In genomic region chr17:8282821-8283525, GRCm38 (mm10) we compare ENCODE assay signal across 8 mouse cellular contexts. TPM values are rescaled to one million over a fixed set of nuclear protein-coding genes. Genes with fewer than 3 reads are reported as not detected.
DNase-seq lines count a peak whose midpoint lies in the region; ATAC-seq and TF ChIP-seq lines count a peak whose summit lies in the region.

Gene Mpc1, plus strand, starts transcription at chr17:8282904.

- TF ChIP-seq CTCF in kidney, postnatal 0 days (IDR thresholded peaks at IDR 0.05; ENCODE audit: low read depth): no peak
- TF ChIP-seq CTCF in liver, adult 2 months (IDR thresholded peaks at IDR 0.05; ENCODE audit: low read depth, low read length): no peak

- WGBS in heart, embryonic 13.5 days: under 1% methylated on average over 35 of the region's 35 CpGs
- under 1% methylated on average over 34 of the region's 35 CpGs for WGBS in kidney, postnatal 0 days
- under 1% methylated on average over 35 of the region's 35 CpGs for WGBS in liver, adult 2 months
- 1% methylated on average over 34 of the region's 35 CpGs for WGBS in stomach, embryonic 14.5 days

- H3K27ac ChIP-seq in heart, embryonic 13.5 days (replicated peaks): peak within 1 kb of the TSS; percentile 99
- H3K27ac ChIP-seq in kidney, postnatal 0 days: peak within 1 kb of the TSS; percentile 96
- H3K27ac ChIP-seq in liver, adult 2 months (replicated peaks; ENCODE audit: insufficient read depth, low read depth, low read length): peak within 1 kb of the TSS; percentile 97
- H3K27ac ChIP-seq in stomach, embryonic 14.5 days (ENCODE audit: low read length): peak within 1 kb of the TSS; percentile 93

- H3ac ChIP-seq in myocyte (ENCODE audit: control insufficient read depth, insufficient read length): peak within 1 kb of the TSS; percentile 93

- 0 out of 2 replicates have a peak, but pooled peaks cover 3% of the 10 kb centered on the region for H3K27me3 ChIP-seq in heart, embryonic 13.5 days (replicated peaks)
- H3K27me3 ChIP-seq in kidney, postnatal 0 days (ENCODE audit: insufficient read depth, low read length): no peaks in the 10 kb centered on the region
- no peaks in the 10 kb centered on the region for H3K27me3 ChIP-seq in liver, adult 2 months (ENCODE audit: control insufficient read depth, insufficient read depth, low read length)
- no peaks in the 10 kb centered on the region for H3K27me3 ChIP-seq in myocyte (ENCODE audit: control insufficient read depth, insufficient read depth, insufficient read length)
- H3K27me3 ChIP-seq in stomach, embryonic 14.5 days (ENCODE audit: control insufficient read depth, insufficient read depth, low read length): no peaks in the 10 kb centered on the region

- H3K36me3 ChIP-seq in heart, embryonic 13.5 days: no peaks in the 10 kb centered on the region
- no peaks in the 10 kb centered on the region for H3K36me3 ChIP-seq in kidney, postnatal 0 days (ENCODE audit: insufficient read depth, low read length)
- no peaks in the 10 kb centered on the region for H3K36me3 ChIP-seq in liver, adult 2 months (ENCODE audit: control insufficient read depth, insufficient read depth, low read length)
- H3K36me3 ChIP-seq in myocyte (ENCODE audit: control insufficient read depth, insufficient read depth): no peaks in the 10 kb centered on the region
- H3K36me3 ChIP-seq in stomach, embryonic 14.5 days (ENCODE audit: control insufficient read depth, insufficient read depth, low read length): no peaks in the 10 kb centered on the region

- no peaks in the 10 kb centered on the region for H3K9me3 ChIP-seq in heart, embryonic 13.5 days
- no peaks in the 10 kb centered on the region for H3K9me3 ChIP-seq in kidney, postnatal 0 days (replicated peaks; ENCODE audit: low read length)
- no peaks in the 10 kb centered on the region for H3K9me3 ChIP-seq in stomach, embryonic 14.5 days (ENCODE audit: control insufficient read depth, low read depth, low read length)

- TF ChIP-seq POLR2A in liver, adult 2 months (IDR thresholded peaks at IDR 0.05; ENCODE audit: extremely low read depth, insufficient read depth, low read length): 0 out of 2 replicates have a peak, but pooled peaks have one; percentile 5
- TF ChIP-seq POLR2A in myocyte (IDR thresholded peaks at IDR 0.05; ENCODE audit: insufficient read length, low read depth): peak; percentile 44

- H3K4me1 ChIP-seq in heart, embryonic 13.5 days: peaks cover 21% of the 10 kb centered on the region
- 0 out of 2 replicates have a peak, but pooled peaks cover 3% of the 10 kb centered on the region for H3K4me1 ChIP-seq in kidney, postnatal 0 days (replicated peaks; ENCODE audit: insufficient read depth, low read length)
- peaks cover 10% of the 10 kb centered on the region for H3K4me1 ChIP-seq in liver, adult 2 months (ENCODE audit: control insufficient read depth, insufficient read depth, low read length)
- 0 out of 2 replicates have a peak, but pooled peaks cover 3% of the 10 kb centered on the region for H3K4me1 ChIP-seq in stomach, embryonic 14.5 days (ENCODE audit: control insufficient read depth, insufficient read depth, low read length)

- H3K9ac ChIP-seq in heart, embryonic 13.5 days: peak within 1 kb of the TSS; percentile 88
- H3K9ac ChIP-seq in kidney, postnatal 0 days (ENCODE audit: low read depth, low read length): peak within 1 kb of the TSS; percentile 79
- H3K9ac ChIP-seq in liver, adult 2 months (ENCODE audit: low read depth, low read length): peak within 1 kb of the TSS; percentile 96
- peak within 1 kb of the TSS; percentile 76 for H3K9ac ChIP-seq in stomach, embryonic 14.5 days (replicated peaks; ENCODE audit: low read depth, low read length)

- H3K79me2 ChIP-seq in liver, adult 2 months (ENCODE audit: control insufficient read depth, insufficient read depth, low read length): peaks cover 8% of the 10 kb centered on the region; the same call in 1 of the 2 replicates
- peaks cover 8% of the 10 kb centered on the region for H3K79me2 ChIP-seq in myocyte (ENCODE audit: control insufficient read depth, insufficient read depth)

- H3K4me2 ChIP-seq in heart, embryonic 13.5 days: peak within 1 kb of the TSS; percentile 88
- H3K4me2 ChIP-seq in kidney, postnatal 0 days (ENCODE audit: low read length): peak within 1 kb of the TSS; percentile 85
- peak within 1 kb of the TSS; percentile 82 for H3K4me2 ChIP-seq in myocyte (ENCODE audit: low read depth)
- peak within 1 kb of the TSS; percentile 100 for H3K4me2 ChIP-seq in stomach, embryonic 14.5 days (replicated peaks; ENCODE audit: low read depth, low read length)

- peak; percentile 33 for ATAC-seq in erythroid progenitor cell, adult 5-6 weeks (replicated peaks; ENCODE audit: low FRiP score, poor library complexity, severe bottlenecking)
- peak; percentile 70; the same call in 1 of the 2 replicates for ATAC-seq in heart, embryonic 13.5 days (ENCODE audit: extremely low read depth, insufficient number of reproducible peaks, low FRiP score, low TSS enrichment)
- peak; percentile 80 for ATAC-seq in kidney, postnatal 0 days (replicated peaks; ENCODE audit: low FRiP score, low read depth)
- peak; percentile 67 for ATAC-seq in stomach, embryonic 14.5 days (ENCODE audit: insufficient number of reproducible peaks, insufficient read depth, low FRiP score, low read depth)

- peak; percentile 29 to 54 for DNase-seq in CD8-positive naive resting alpha-beta T cell, adult 2 months (ENCODE audit: low read depth in 2 of 2, low spot score in 2 of 2)
- peak; percentile 26 for DNase-seq in brain, embryonic 18.5 days (ENCODE audit: low read depth, low spot score)
- peak; percentile 74 for DNase-seq in kidney, postnatal 0 days (ENCODE audit: low spot score)
- peak; percentile 77 for DNase-seq in liver, adult 2 months (ENCODE audit: extremely low read depth, low read depth, low spot score)

- peak within 1 kb of the TSS; percentile 91 for H3K4me3 ChIP-seq in heart, embryonic 13.5 days
- H3K4me3 ChIP-seq in kidney, postnatal 0 days (replicated peaks; ENCODE audit: low read depth, low read length): peak within 1 kb of the TSS; percentile 87
- peak within 1 kb of the TSS; percentile 96 for H3K4me3 ChIP-seq in liver, adult 2 months (ENCODE audit: insufficient read depth, low read depth, low read length)
- H3K4me3 ChIP-seq in myocyte: peak within 1 kb of the TSS; percentile 85
- H3K4me3 ChIP-seq in stomach, embryonic 14.5 days (ENCODE audit: low read depth, low read length): peak within 1 kb of the TSS; percentile 87

TF ChIP-seq in myocyte, 11 proteins besides CTCF, POLR2A, EP300 and RAD21:
- TF ChIP-seq USF1 (IDR thresholded peaks at IDR 0.05; ENCODE audit: low read depth) (no peak), TCF12 (IDR thresholded peaks at IDR 0.05; ENCODE audit: insufficient read depth, poor library complexity, severe bottlenecking) (no peak), POLR2AphosphoS2 (IDR thresholded peaks at IDR 0.05; ENCODE audit: insufficient read length, low read depth) (peak; percentile 56), MYOG (IDR thresholded peaks at IDR 0.05; ENCODE audit: control insufficient read depth in 1 of 3, insufficient read depth in 1 of 3, insufficient read length in 2 of 3, low read depth in 2 of 3) (no peak), CEBPB (IDR thresholded peaks at IDR 0.05; ENCODE audit: insufficient read depth, poor library complexity, severe bottlenecking) (no peak), REST (IDR thresholded peaks at IDR 0.05; ENCODE audit: insufficient read depth, insufficient read length) (no peak)

RNA-seq across cellular contexts. Expression of gene Mpc1, which starts in this region (rescaled TPM):
- total RNA-seq in erythroid progenitor cell, adult 5-6 weeks (2015; ENCODE audit: low replicate concordance): 62.5 and 64.2 TPM in 2 replicates
- 29.8 and 39.3 TPM in 2 replicates for total RNA-seq in erythroid progenitor cell, adult 5-6 weeks (2017; ENCODE audit: low replicate concordance)
- polyA plus RNA-seq in heart, embryonic 13.5 days (2015; fragmentation: Nextera tagmentation; extraction: Ambion mirVana): 204 and 221 TPM in 2 replicates
- 444 and 498 TPM in 2 replicates for polyA plus RNA-seq in kidney, postnatal 0 days (2015; fragmentation: Nextera tagmentation; extraction: Ambion mirVana)
- 690 and 762 TPM in 2 replicates for total RNA-seq in liver, adult 2 months (2014; rRNA removed)
- 305 and 352 TPM in 2 replicates for polyA plus RNA-seq in liver, adult 2 months (2012; rRNA removed)
- 66.6 TPM for polyA plus RNA-seq in myocyte (2012; fragmentation: generic; extraction: Trizol)
- 182 and 183 TPM in 2 replicates for polyA plus RNA-seq in stomach, embryonic 14.5 days (2014; fragmentation: Nextera tagmentation; extraction: Ambion mirVana)

Comparison
In these comparisons a context has a peak if more than half of its experiments do, and no peak if none do; other contexts are left out.
1. Peak in every context shown above with its lines: DNase-seq, ATAC-seq, H3K4me3 ChIP-seq and H3K27ac ChIP-seq.
2. RNA of gene Mpc1 (total RNA-seq): 690 to 762 TPM in liver, adult 2 months; 29.8 to 64.2 TPM in erythroid progenitor cell, adult 5-6 weeks; every median in the first group is over 10 times any median in the second.
3. DNase-seq: peak in every context shown above with its lines; median percentile 77 in liver, adult 2 months; 74 in kidney, postnatal 0 days; 42 in CD8-positive naive resting alpha-beta T cell, adult 2 months; 26 in brain, embryonic 18.5 days.